Mouse (Mus musculus): Measurements from ENCODE around the gene Elovl1. TPM values are rescaled to one million over a fixed set of nuclear protein-coding genes. Genes with fewer than 3 reads are reported as not detected.

Gene Elovl1
- polyA plus RNA-seq, 1 experiment: 303 TPM

DNA sequence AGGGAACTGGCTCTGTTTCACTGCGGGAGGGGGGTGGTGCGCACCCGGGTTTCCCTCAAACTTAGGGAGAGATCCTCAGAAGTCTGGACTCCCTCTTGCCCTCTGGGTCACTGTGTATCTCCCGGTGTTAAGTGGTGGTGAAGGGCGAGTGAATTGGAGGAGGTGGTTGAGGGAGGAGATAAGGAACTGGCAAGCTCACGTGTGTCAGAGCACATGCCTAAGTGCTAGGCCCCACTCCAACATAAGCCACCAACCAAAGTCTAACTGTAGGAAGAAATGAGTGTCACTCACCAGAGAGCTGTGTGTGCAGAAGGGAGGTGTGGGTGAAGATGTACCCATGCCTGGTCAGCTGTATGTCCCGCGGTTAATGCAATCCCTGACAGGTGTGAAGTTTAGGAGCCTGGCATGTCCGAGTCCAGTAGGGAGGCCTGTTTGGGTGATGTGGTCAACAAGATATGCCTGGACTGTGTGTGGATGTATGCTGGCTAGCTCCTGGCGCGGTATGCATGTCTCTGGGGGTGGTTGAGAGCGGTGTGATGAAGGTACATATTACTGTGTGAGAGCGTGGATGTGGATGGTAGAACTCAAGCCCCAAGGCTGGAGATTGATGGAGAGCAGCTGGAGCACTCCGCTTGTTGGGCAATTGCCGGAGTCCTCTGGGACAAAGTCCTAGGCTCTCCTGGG is 780 bp downstream of the Elovl1 start:
- TF ChIP-seq CTCF (conservative IDR thresholded peaks at IDR 0.05; ENCODE audit: insufficient read depth, insufficient read length, low read depth, low read length): no peak
- no peak for TF ChIP-seq POLR2A (IDR thresholded peaks at IDR 0.05; ENCODE audit: low read depth, low read length)
- Histone ChIP-seq H3K27ac (ENCODE audit: insufficient read depth, low read depth, low read length) (peak overlapping the region; percentile 97), H3K4me1 (ENCODE audit: control insufficient read depth, insufficient read depth, low read length) (peaks cover 31% of the 10 kb centered on the region), H3K27me3 (replicated peaks; ENCODE audit: control insufficient read depth, insufficient read depth, low read length) (no peaks in the 10 kb centered on the region), H3K4me3 (ENCODE audit: insufficient read depth, low read depth, low read length) (peak overlapping the region; percentile 98), H3K36me3 (ENCODE audit: control insufficient read depth, insufficient read depth, low read length) (no peaks in the 10 kb centered on the region)
- peak; percentile 62 for DNase-seq
- 21% methylated on average over 15 of the region's 15 CpGs for WGBS

DNA sequence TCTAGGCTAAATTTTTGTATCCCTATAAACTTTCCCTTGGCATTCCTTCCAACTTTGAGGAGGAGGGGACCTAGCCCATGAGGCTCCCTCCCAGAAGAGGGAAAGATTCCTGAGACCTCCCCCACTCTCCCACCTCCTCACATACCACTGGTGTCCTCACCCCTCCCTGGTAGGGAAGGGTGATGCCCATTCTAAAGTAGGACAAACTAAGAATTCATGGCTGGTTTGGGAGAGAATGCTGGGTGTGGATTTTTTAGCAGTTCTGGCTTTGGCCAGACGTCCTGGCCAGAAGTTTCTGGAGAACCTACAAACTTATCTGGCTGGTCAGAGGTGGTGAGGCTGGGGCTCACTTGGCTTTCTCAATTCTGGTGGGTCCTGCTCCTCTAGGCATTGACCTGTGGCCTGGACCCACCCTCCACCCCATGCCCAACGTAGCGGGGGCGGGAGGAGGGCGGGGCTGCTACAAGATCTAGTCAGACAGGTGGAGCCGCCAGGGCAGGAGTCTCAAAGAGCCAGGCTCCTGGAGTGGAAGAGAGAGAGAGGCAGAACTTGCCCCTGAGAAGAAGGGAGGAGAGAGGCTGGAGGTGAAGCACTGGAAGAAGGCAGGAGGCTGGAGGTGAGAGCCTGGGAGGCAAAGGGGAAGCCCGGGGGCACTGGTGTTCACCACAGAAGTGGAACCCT is 1.5 kb downstream of the Elovl1 start:
- 27% methylated on average over 7 of the region's 7 CpGs for WGBS
- TF ChIP-seq CTCF (conservative IDR thresholded peaks at IDR 0.05; ENCODE audit: insufficient read depth, insufficient read length, low read depth, low read length) (no peak), POLR2A (IDR thresholded peaks at IDR 0.05; ENCODE audit: low read depth, low read length) (no peak)
- Histone ChIP-seq H3K27ac (ENCODE audit: insufficient read depth, low read depth, low read length) (peak overlapping the region; percentile 40), H3K27me3 (replicated peaks; ENCODE audit: control insufficient read depth, insufficient read depth, low read length) (no peaks in the 10 kb centered on the region), H3K36me3 (ENCODE audit: control insufficient read depth, insufficient read depth, low read length) (no peaks in the 10 kb centered on the region), H3K4me1 (ENCODE audit: control insufficient read depth, insufficient read depth, low read length) (peaks cover 31% of the 10 kb centered on the region), H3K4me3 (ENCODE audit: insufficient read depth, low read depth, low read length) (peak overlapping the region; percentile 20; the same call in 1 of the 2 replicates)
- peak; percentile 71 for DNase-seq

DNA sequence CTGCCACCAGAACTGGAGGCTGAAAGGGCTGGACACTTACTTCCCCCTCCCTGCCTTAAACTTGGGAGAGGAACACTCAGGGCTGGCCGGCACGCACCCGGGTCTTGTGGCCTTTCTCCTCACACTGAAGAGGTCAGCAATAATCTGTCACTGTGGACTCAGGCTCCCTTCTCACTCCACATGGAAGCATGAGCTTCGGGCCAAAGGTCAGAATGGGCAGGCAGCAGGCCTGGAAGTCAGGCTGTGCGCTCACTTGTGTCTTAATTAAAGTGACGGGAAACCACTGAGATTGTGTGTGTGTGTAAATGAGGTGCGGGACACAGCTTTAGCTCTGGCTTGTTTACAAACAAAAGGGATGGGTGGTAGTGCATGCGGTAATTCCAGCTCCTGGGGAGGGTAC is 4.4 kb downstream of the Elovl1 start:
- peak; percentile 91 for DNase-seq
- Histone ChIP-seq H3K4me1 (ENCODE audit: control insufficient read depth, insufficient read depth, low read length) (peaks cover 29% of the 10 kb centered on the region), H3K36me3 (ENCODE audit: control insufficient read depth, insufficient read depth, low read length) (no peaks in the 10 kb centered on the region), H3K27me3 (replicated peaks; ENCODE audit: control insufficient read depth, insufficient read depth, low read length) (no peaks in the 10 kb centered on the region), H3K27ac (ENCODE audit: insufficient read depth, low read depth, low read length) (peak overlapping the region; percentile 66), H3K4me3 (ENCODE audit: insufficient read depth, low read depth, low read length) (no peak overlapping the region)
- TF ChIP-seq CTCF (conservative IDR thresholded peaks at IDR 0.05; ENCODE audit: insufficient read depth, insufficient read length, low read depth, low read length) (no peak), POLR2A (IDR thresholded peaks at IDR 0.05; ENCODE audit: low read depth, low read length) (no peak)
- 42% methylated on average over 8 of the region's 8 CpGs for WGBS

DNA sequence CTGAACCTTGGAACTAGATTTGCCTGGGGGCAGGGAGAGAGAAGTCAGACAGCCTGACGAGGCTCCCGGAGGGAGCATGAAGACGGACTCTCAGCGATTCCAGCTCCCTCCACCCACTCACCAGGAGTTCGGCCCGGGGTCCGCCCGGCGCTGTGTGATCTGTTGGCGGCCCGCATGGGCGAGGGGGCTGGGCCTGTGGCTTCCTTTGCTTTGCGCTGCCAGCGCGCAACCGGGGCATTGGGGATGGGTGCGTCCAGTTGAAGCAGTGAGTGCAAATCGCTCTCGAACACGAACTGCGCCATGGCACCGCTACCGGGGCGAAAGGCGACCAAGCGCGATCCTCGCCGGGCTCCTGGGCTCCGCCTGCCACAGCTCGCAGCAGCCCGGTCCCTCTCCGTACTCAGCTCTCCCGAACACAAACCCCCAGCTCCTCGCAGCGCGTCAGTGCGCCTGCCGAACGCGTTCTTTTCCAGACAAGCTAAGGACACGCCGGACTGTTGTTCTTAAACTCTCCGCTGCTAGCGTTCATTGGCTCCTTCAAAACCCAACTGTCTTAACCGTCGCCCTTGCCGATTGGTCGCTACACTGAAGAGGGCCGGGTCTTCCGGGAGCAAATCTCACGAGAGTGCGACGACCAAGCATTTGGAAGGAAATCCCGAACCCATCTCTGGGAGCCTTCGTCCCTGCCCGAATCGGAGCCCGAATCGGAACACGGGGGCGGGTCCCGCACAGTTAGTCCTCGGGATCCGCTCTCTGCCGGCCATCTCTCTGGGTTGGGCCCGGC is 9.1 kb downstream of the Elovl1 start, which contains the start of gene Cdc20:
Gene Cdc20 (minus strand): TSS at position 533 of the 784 bp plus-strand sequence.
- peak; percentile 94 for DNase-seq
- Histone ChIP-seq H3K27ac (ENCODE audit: insufficient read depth, low read depth, low read length) (no peak within 1 kb of the TSS; the same call in 1 of the 2 replicates), H3K4me3 (ENCODE audit: insufficient read depth, low read depth, low read length) (peak within 1 kb of the TSS; percentile 45), H3K4me1 (ENCODE audit: control insufficient read depth, insufficient read depth, low read length) (peaks cover 4% of the 10 kb centered on the region; the same call in 1 of the 2 replicates), H3K27me3 (replicated peaks; ENCODE audit: control insufficient read depth, insufficient read depth, low read length) (no peaks in the 10 kb centered on the region), H3K36me3 (ENCODE audit: control insufficient read depth, insufficient read depth, low read length) (no peaks in the 10 kb centered on the region)
- TF ChIP-seq POLR2A (IDR thresholded peaks at IDR 0.05; ENCODE audit: low read depth, low read length): peak; percentile 12
- TF ChIP-seq CTCF (conservative IDR thresholded peaks at IDR 0.05; ENCODE audit: insufficient read depth, insufficient read length, low read depth, low read length): no peak
- 1% methylated on average over 67 of the region's 67 CpGs for WGBS

DNA sequence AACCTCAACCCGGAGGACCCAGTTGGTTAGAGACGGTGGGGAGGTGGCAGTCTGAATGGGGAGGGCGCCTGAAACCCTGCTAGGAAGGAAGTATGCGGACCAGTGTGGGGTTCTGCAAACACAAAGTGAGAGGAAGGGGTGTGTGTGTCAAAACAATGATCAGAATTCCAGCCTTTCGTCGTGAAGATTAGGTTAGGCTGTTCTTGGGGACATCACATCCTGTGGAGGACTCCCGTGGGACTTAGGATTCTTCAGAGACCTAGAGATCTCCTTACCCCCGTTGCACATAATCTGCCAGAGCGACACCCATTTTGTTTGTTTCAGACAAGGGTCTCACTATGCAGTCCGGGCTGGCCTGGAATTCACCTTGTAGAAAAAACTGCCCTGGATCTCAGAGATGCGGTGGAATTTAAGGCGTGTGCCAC is 9.9 kb downstream of the Elovl1 start:
- no peak for TF ChIP-seq POLR2A (IDR thresholded peaks at IDR 0.05; ENCODE audit: low read depth, low read length)
- no peaks in the 10 kb centered on the region for H3K27me3 ChIP-seq (replicated peaks; ENCODE audit: control insufficient read depth, insufficient read depth, low read length)
- H3K36me3 ChIP-seq (ENCODE audit: control insufficient read depth, insufficient read depth, low read length): no peaks in the 10 kb centered on the region
- H3K27ac ChIP-seq (ENCODE audit: insufficient read depth, low read depth, low read length): no peak overlapping the region; the same call in 1 of the 2 replicates
- peak; percentile 24 for DNase-seq
- 19% methylated on average over 12 of the region's 12 CpGs for WGBS
- peaks cover 2% of the 10 kb centered on the region; the same call in 1 of the 2 replicates for H3K4me1 ChIP-seq (ENCODE audit: control insufficient read depth, insufficient read depth, low read length)
- peak overlapping the region; percentile 16; the same call in 1 of the 2 replicates for H3K4me3 ChIP-seq (ENCODE audit: insufficient read depth, low read depth, low read length)

DNA sequence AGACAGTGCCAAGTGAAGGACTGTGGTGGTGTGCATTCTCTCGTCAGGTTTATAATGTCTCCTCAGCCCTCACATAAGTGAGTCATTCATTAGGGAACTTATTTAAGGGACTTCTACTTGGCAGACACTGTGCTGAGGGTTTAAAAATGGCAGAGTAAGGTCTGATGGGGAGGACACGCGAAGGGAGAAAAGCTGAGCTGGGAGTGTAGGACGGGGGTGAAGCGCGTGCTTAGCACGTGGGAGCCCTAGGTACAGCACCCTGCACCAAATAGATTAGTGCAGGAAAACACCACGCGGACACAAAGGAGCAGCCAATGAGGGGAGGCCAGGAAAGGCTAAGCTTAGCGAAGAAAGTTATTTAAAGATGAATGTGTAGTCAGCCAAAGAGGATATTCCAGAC is 17.2 kb downstream of the Elovl1 start:
- 83% methylated on average over 10 of the region's 10 CpGs for WGBS
- Histone ChIP-seq H3K27ac (ENCODE audit: insufficient read depth, low read depth, low read length) (no peak overlapping the region), H3K27me3 (replicated peaks; ENCODE audit: control insufficient read depth, insufficient read depth, low read length) (no peaks in the 10 kb centered on the region), H3K4me3 (ENCODE audit: insufficient read depth, low read depth, low read length) (no peak overlapping the region), H3K4me1 (ENCODE audit: control insufficient read depth, insufficient read depth, low read length) (no peaks in the 10 kb centered on the region; the same call in 1 of the 2 replicates), H3K36me3 (ENCODE audit: control insufficient read depth, insufficient read depth, low read length) (no peaks in the 10 kb centered on the region)
- DNase-seq: no peak
- TF ChIP-seq CTCF (conservative IDR thresholded peaks at IDR 0.05; ENCODE audit: insufficient read depth, insufficient read length, low read depth, low read length) (no peak), POLR2A (IDR thresholded peaks at IDR 0.05; ENCODE audit: low read depth, low read length) (no peak)

Data from kidney, adult 2 months (tissue).